Mouse (Mus musculus) T-helper 1 cell (primary cell): ENCODE data around the gene Atp13a4.

Experiments used
- in situ Hi-C: fragments of 300-600 bp; cut with MboI, MseI; formaldehyde crosslinking; loops from one replicate; pipeline ENCODE4 v1.15.1; 2025; ENCODE audit warnings: high pct_unique_total_duplicates

The Atp13a4 gene

DNA sequence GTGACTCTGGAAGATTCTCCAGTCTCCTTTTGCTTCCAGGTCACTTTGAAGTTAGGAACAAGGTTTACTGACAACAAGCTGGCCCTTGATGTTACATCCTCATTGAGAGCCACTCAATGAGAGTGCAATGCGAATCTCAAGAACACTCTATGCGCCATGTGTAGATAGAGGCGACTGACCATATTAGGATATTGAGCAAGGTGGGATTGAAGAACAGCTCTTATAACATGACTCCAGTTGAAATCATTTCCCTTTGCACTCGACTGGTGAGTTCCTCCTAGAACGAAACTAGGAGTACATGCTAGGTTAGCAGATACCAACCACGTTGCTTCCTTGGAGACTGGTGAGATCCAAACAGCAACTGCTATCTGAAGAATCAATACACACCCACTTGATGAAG lies 64.3 kb downstream of the Atp13a4 start:
- in situ Hi-C loops, result no loop called here

DNA sequence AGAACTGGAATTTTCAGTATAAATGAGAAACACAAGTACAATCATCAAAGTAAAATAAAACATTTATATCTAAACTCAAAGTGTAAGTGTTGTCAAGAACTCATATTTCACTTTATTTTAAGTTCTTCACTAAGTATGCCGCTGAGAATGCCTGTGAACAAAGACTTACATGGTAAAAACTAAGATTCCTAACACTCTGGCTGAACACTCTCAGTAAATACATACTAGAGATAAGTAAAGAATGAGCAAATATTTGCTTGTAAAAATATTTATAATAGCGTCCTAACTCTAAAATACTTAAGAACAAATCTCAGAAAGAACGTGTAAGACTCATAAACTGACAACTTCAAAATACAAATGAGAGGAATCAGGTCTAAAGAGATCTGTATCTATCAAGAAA lies 80.9 kb downstream of the Atp13a4 start:
- in situ Hi-C loops, result loop anchor here (25.0 kb wide), 1 partner anchor 876 kb away; no protein-coding TSS in a partner anchor

DNA sequence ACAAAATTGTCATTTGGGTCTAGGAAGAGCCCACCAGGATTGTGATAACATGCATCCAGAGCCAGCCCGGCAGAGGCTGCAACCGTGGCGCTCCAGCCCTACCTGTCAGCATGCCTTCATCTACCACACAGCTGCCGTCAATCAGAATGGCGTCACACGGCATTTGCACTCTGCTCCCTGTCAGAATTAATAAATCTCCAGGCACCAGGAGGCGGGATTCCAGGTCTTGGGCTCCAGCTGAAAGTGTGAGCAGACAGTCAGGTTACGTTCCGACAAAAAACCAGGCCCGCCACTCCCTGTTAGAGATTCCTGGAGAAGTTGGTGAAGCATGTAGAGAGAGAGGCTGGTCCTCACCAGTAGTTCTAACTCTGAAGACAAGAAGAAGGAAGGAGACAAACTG lies 85.3 kb downstream of the Atp13a4 start:
- in situ Hi-C loops, result loop anchor here (25.0 kb wide), 1 partner anchor 872 kb away; no protein-coding TSS in a partner anchor

DNA sequence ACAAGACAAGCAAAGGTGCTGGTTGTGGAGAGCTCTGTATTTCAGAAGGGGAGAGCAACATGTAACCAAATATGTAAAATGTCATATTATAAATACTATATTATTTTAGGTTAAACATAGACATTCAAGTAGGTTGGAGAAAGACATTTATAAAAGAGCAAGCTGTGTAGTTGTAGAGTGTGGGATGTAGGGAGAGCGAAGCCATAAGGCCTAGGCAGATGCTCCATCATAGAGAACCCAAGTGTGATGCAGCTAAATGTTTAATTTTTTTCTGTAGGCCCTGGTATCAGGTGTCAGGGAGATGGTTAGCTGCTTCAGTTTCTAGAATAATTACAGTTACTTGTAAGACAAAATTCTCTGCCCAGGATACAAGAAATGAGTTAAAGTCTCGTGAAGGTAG lies 87.8 kb downstream of the Atp13a4 start:
- in situ Hi-C loops, result loop anchor here (25.0 kb wide), 1 partner anchor 870 kb away; no protein-coding TSS in a partner anchor

DNA sequence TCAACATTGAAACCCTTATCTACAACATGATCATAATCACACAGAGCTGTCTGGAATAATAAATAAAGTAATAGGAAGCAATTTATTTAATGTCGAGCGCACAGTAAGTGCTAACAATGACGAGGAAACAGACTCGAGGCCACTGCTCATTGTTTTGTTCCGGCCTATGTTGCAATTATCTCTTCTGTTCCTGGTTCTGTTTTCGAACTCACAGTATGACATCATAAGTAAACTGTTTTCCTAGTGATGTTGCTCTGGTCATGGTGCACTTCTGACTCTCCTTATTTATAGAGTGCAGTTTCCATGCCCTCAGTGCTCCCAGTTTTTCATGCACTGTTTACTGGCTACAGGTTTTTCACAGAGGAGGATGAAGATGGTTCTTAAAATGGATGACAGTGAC lies 91.4 kb downstream of the Atp13a4 start:
- in situ Hi-C loops, result loop anchor here (25.0 kb wide), 1 partner anchor 866 kb away; no protein-coding TSS in a partner anchor

DNA sequence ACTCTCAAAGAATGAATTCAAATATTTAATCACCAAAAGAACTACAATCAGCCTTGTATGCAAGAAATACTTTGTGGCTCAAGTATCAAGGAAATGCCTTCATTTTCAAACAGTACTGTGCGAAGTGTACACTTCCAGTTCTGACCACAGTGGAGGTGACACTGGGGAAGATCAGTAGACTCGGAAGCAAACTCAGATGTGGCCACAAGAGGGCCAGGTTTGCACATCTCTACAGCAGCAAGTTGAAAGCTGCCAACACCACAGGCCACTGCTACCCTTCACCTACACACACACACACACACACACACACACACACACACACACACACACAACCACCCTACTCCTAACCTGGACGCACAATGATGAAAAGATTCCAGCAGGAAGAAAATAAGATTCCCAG lies 93.0 kb downstream of the Atp13a4 start:
- in situ Hi-C loops, result loop anchor here (25.0 kb wide), 1 partner anchor 864 kb away; no protein-coding TSS in a partner anchor

DNA sequence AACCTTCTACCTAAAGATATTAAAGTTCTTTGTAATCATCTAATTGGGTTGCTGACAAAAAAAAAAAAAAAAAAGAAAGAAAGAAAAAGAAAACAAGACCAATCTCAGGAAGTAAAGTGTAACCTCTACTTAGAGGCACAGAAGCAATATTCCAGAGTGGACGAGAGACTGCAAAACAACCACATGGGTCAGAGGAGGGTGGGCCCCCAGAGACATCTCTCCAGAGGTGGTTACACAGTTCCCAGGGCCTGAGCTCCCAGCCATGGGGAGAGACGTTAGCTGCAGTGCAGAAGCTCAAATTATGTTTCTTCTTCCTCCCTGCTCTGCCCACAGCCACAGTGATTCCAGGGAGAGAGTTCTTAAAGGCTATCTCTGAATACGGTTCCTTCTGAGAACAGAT lies 102.5 kb downstream of the Atp13a4 start:
- in situ Hi-C loops, result no loop called here

DNA sequence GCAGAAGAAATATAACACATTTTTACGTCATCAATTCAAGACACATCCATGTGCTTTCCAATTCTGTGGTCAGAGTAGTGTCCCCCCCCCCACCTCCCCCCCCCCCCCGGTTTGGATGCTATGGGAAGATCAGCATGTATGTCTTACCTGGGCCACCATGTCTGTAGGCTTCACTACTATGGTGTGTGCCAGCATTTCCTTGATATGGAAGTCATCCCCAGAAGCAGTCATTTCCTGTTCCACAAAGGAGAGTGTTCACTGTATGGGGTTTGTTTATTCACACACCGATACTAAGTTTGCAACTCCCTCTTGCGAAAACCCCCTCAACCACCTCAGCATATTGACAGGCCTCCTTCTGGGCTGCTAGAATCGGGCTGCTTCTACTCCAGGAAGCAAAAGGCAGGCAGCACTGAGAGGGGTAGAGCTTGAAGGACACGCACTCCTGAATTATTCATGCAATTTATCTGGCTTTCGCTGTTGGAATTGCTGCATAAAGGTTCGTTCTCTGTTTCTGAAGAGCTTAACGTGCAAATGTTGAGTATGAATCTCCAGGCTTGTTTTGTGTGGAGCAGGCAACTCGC lies 103.2 kb downstream of the Atp13a4 start:
- in situ Hi-C loops, result no loop called here

DNA sequence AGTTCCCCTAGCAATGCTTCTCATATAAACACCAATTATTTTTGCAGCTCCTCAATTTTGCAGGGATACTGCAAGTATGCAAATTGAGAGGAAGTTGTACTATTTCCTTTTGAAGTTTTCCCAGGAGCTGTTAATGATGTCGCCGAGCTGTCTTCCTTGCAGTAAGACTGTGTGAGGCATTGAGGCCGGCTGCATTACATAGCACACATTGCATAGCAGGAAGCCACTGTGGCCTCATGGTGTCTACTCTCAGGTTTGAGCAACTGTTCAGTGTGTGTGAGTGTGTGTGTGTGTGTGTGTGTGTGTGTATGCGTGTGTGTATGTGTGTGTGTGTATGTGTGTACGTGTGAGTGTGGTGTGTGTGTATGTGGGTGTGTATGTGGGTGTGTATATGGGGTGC lies 106.6 kb downstream of the Atp13a4 start:
- in situ Hi-C loops, result no loop called here

DNA sequence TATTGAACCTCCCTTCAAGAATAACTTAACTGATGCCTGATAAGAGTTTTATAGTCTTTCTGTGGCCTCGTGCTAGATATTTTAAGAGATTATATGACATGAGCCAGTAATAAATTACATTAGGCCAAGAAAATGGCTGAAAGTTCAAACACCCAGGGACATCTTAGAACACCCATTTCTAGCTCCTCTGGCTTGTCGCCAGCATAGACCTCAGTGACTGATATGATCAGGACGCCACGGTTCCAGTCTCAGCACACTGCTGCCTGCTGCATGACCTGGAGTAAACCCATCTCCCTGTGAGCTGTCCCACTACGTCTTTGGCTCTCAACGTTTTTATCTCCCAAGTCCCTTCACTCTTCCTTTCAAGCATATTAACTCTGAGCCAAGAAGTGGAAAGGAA lies 108.9 kb downstream of the Atp13a4 start:
- in situ Hi-C loops, result no loop called here

DNA sequence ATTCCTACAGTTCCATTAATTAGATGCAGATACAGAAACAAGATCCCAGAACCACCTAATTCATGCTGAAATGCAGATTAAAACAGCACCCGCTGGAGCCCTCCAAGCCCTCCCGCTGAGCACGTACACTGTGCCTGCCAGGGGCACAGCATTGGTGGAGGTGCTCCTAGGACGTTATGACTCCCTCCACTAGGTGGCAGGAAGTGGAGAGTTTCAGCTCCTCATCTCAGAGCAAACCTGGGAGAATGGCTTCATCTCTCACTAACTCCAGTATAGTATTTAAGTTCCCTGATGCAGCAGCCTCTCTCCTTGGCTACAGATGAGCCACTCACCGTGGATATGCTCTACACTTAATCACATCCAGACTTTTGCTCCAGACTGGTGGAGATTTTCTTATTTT lies 110.0 kb downstream of the Atp13a4 start:
- in situ Hi-C loops, result no loop called here

DNA sequence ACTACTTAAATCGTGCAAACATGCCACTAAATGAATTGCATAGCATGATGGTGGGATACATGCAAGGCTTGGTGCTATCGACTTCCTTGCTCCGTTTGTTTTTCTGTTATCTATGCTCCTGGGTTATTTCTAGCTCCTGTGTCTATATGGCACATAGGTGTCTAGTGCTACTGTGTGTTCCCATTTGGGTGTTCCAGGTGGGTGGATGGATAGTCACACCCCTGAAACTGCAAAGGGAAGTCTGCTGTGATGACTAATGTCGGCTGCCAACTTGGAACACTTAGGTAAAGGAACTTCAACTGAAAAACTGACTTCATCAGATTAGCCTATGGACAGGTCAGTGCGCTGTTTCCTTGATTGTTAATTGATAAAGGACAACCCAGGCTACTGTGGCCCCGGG lies 129.8 kb downstream of the Atp13a4 start:
- in situ Hi-C loops, result no loop called here

DNA sequence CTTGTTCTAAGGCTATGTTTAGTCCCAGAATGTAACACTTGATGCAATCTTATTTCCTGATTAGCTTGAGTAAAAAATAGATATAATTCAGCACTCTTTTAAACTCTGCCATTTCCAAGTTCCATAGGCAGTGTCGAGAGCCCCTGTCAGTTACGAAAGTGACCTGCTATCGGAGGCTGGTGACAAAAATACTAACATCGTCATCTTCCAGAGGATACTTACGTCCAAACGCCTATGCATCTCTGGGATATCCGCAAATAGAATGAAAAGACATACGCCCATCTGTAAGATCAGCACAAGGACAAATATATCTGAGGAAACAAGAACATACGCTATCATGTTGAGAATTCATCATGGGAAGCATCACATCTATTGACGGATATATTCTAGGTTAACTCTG lies 137.3 kb downstream of the Atp13a4 start:
- in situ Hi-C loops, result no loop called here

DNA sequence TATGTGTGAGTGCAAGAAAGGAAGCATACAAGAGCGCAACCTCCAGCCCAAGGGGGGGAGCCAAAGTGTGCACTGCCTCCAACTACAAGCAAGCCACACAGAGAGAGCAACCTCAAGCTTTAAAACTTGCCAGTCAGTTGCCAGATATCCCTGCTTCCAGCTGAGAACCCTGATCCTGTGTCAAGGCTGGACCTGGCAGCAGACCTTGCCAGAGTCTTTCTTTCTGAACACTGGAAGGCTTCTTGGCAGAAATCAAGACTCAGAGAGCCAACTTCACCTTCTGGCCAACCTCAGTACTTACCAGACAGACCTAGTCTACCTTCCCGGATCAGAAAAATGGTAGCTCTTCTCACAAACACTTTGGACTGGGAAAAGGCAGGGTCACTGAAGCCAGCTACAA lies 145.6 kb downstream of the Atp13a4 start:
- in situ Hi-C loops, result no loop called here

DNA sequence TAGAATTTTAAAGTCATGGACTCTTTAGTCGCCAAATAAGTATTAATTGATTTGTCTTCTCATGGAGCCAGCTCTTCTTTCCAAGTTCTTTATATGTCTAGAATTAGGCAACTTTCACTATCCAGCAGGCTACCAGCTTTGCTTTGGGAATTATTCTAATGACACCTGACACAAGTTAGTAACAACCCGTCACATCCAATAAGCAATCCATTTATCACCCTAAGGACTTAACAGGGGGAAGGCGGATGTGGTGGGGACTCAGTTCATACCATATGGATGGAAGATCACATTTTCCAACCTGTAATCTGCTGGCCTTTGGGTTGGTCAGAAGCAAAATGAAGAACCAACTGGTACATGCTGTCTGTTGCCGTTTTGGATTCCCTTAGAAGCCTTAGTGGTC lies 159.9 kb downstream of the Atp13a4 start:
- in situ Hi-C loops, result no loop called here

DNA sequence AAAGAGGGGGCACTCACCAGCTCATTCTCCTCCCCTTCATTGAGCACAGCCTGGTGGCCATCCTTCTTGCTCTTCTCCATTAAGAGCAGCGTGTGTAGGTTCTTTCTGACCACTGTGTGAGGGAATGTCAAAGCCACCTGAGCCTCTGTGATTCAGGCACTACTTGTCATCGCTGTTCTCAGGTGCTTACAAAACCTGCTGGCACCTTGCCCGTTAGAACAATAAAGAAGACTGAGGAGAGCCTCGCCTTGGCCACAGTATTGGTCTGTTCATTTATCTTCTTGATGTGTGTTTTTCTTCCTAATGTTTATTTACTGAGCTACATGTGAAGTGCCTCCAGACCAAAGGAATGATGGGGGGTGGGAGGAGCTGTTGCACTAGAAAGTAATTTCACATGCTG lies 166.2 kb downstream of the Atp13a4 start, which contains the start of gene Atp13a5:
Gene Atp13a5 (minus strand): TSS at position 275 of the 400 bp plus-strand sequence.
- in situ Hi-C loops, result loop anchor here (10.0 kb wide), 1 partner anchor 64 kb away; no protein-coding TSS in a partner anchor

DNA sequence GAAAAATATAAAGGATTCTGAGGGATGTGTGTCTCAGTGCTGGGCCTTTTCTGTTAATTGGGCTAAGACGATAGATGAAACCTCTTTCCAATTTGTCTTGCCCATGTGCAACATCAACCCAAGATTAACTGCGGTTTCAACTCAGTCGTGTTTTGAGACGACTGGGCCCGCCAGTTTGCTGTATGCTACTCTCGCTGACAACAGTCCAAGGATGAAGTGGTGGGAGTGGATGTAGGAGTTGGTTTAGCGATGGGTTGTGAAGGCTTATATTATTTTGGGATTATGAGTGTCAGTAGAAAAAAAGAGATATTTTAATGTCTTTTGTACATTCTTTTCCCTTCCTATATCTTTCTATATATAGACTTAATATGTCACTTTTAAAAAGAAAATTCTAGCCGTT lies 170.0 kb downstream of the Atp13a4 start:
- in situ Hi-C loops, result loop anchor here (10.0 kb wide), 1 partner anchor 60 kb away; no protein-coding TSS in a partner anchor
